Mouse (Mus musculus): ENCODE data around the gene Kbtbd8. TPM values are rescaled to one million over a fixed set of nuclear protein-coding genes. Genes with fewer than 3 reads are reported as not detected.

Kbtbd8 gene
- polyA plus RNA-seq (2015; fragmentation: Nextera tagmentation; extraction: Ambion mirVana), result 4.8 and 6.0 TPM in 2 replicates

DNA sequence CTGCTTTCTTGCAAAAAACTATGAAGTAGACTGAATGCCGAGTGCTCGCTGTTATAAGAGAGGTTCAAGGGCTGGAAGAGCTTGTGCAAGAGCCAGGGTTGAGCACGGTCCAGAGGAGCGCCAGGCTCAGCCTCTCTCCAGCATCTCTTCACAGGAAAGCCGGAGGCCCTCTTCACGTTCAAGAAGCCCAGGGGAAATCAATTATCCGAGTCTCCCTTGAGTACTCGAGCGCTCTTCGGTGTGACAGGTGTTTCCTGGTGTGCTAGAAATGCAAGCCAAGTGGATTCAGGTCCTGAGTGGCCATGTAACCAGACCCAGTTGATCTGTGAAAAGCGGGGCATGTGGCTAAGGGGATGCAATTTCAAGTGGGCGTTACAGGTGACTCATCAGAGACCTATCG lies at the start of gene Kbtbd8:
Gene Kbtbd8, plus strand, starts transcription at position 295 of the 400 bp plus-strand sequence.
- H3K27ac ChIP-seq (ENCODE audit: low read length), result peak within 1 kb of the TSS; percentile 42
- no peaks in the 10 kb centered on the region for H3K27me3 ChIP-seq (replicated peaks; ENCODE audit: control insufficient read depth, insufficient read depth, low read length)
- 26% methylated on average over 13 of the region's 13 CpGs for WGBS

DNA sequence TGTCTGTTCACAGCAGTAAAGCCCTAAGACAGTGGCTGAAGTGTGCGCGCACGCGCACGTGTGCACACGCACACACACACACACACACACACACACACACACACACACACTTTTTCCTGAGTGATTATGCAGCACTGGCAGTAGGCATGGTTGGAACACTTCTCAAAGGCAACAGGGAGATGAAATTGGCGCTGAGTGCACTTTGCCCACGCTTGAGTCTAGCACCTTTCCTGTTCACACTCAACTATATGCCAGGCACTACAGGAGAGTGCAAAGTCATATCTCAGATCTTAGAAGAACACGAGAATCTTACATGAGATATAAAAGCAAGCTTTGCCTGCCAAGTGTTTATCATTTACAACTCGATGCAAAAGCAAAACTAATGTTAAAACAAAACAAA lies 47.3 kb upstream of the Kbtbd8 start:
- no peak overlapping the region for H3K27ac ChIP-seq (ENCODE audit: low read length)
- H3K27me3 ChIP-seq (replicated peaks; ENCODE audit: control insufficient read depth, insufficient read depth, low read length), result no peaks in the 10 kb centered on the region
- no peak for ATAC-seq
- no peak overlapping the region for H3K9ac ChIP-seq (ENCODE audit: low read depth, low read length)
- H3K9me3 ChIP-seq (ENCODE audit: control insufficient read depth, low read length), result no peaks in the 10 kb centered on the region
- no peak overlapping the region for H3K4me3 ChIP-seq (ENCODE audit: low read length)
- H3K36me3 ChIP-seq (ENCODE audit: control insufficient read depth, insufficient read depth, low read length), result no peaks in the 10 kb centered on the region
- H3K4me1 ChIP-seq (ENCODE audit: control insufficient read depth, insufficient read depth, low read length), result no peaks in the 10 kb centered on the region
- H3K4me2 ChIP-seq (ENCODE audit: low read depth, low read length), result no peak overlapping the region
- 90% methylated on average over 10 of the region's 10 CpGs for WGBS

More for the DNA sequence above, at the start of gene Kbtbd8:
- ATAC-seq, result peak; percentile 5; the same call in 1 of the 2 replicates
- Histone ChIP-seq H3K36me3 (ENCODE audit: control insufficient read depth, insufficient read depth, low read length) (no peaks in the 10 kb centered on the region), H3K9ac (ENCODE audit: low read depth, low read length) (peak within 1 kb of the TSS; percentile 71), H3K4me2 (ENCODE audit: low read depth, low read length) (peak within 1 kb of the TSS; percentile 69), H3K9me3 (ENCODE audit: control insufficient read depth, low read length) (no peaks in the 10 kb centered on the region), H3K4me1 (ENCODE audit: control insufficient read depth, insufficient read depth, low read length) (0 out of 2 replicates have a peak, but pooled peaks cover 4% of the 10 kb centered on the region), H3K4me3 (ENCODE audit: low read length) (peak within 1 kb of the TSS; percentile 84)

DNA sequence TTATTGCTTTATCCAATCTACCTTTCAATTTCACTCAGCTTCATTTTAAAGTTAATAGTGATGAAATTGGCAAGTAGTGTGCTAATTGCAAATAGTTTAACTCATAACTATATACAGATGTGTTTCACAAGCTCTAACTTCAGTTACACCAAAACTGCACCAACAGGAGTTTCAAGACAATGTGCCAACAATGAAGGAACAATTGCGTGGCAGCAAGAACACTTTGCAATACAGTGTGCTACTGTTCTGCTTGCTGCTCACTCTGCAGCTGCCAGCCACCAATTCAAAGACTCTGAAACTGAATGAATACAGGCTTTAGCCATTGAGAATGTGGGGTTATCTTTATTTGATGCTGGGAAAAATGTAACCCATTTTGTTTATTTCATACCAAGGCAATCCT lies 31.8 kb upstream of the Kbtbd8 start:
- Histone ChIP-seq H3K9me3 (ENCODE audit: control insufficient read depth, low read length) (no peaks in the 10 kb centered on the region), H3K4me1 (ENCODE audit: control insufficient read depth, insufficient read depth, low read length) (no peaks in the 10 kb centered on the region), H3K36me3 (ENCODE audit: control insufficient read depth, insufficient read depth, low read length) (no peaks in the 10 kb centered on the region), H3K27ac (ENCODE audit: low read length) (no peak overlapping the region), H3K9ac (ENCODE audit: low read depth, low read length) (no peak overlapping the region), H3K4me2 (ENCODE audit: low read depth, low read length) (no peak overlapping the region), H3K27me3 (replicated peaks; ENCODE audit: control insufficient read depth, insufficient read depth, low read length) (no peaks in the 10 kb centered on the region), H3K4me3 (ENCODE audit: low read length) (no peak overlapping the region)
- ATAC-seq, result no peak
- 89% methylated on average over 1 of the region's 1 CpGs for WGBS

GRCm38 (mm10) chr6:95087154-95087846 lies 29.7 kb upstream of the Kbtbd8 start:
- H3K9ac ChIP-seq (ENCODE audit: low read depth, low read length), result no peak overlapping the region
- H3K4me2 ChIP-seq (ENCODE audit: low read depth, low read length), result no peak overlapping the region
- H3K9me3 ChIP-seq (ENCODE audit: control insufficient read depth, low read length), result no peaks in the 10 kb centered on the region
- H3K4me3 ChIP-seq (ENCODE audit: low read length), result no peak overlapping the region
- no peaks in the 10 kb centered on the region for H3K27me3 ChIP-seq (replicated peaks; ENCODE audit: control insufficient read depth, insufficient read depth, low read length)
- H3K36me3 ChIP-seq (ENCODE audit: control insufficient read depth, insufficient read depth, low read length), result no peaks in the 10 kb centered on the region
- no peaks in the 10 kb centered on the region for H3K4me1 ChIP-seq (ENCODE audit: control insufficient read depth, insufficient read depth, low read length)
- 76% methylated on average over 6 of the region's 6 CpGs for WGBS
- no peak for ATAC-seq
- no peak overlapping the region for H3K27ac ChIP-seq (ENCODE audit: low read length)

DNA sequence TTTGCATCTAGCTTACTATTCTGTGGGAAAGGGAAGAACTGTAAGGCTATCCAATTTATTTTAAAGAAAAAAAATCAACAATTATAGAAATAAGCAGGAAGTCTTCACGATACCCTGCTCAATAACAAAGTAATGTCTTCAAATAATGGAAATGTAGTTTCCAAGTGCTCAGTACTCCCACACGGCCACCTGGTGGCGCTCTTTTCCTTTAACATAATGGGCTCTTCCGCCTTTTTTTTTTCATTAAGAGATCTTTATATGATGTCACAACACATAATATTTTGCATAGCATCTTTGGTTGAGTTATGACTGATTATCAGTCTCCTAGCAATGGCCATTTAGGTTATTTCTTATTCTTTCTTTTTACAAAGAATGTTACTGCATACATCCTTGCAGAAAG lies 29.0 kb upstream of the Kbtbd8 start:
- no peaks in the 10 kb centered on the region for H3K36me3 ChIP-seq (ENCODE audit: control insufficient read depth, insufficient read depth, low read length)
- H3K27ac ChIP-seq (ENCODE audit: low read length), result no peak overlapping the region
- 43% methylated on average over 4 of the region's 4 CpGs for WGBS
- no peak overlapping the region for H3K4me2 ChIP-seq (ENCODE audit: low read depth, low read length)
- ATAC-seq, result no peak
- no peak overlapping the region for H3K4me3 ChIP-seq (ENCODE audit: low read length)
- no peak overlapping the region for H3K9ac ChIP-seq (ENCODE audit: low read depth, low read length)
- no peaks in the 10 kb centered on the region for H3K9me3 ChIP-seq (ENCODE audit: control insufficient read depth, low read length)
- H3K27me3 ChIP-seq (replicated peaks; ENCODE audit: control insufficient read depth, insufficient read depth, low read length), result no peaks in the 10 kb centered on the region
- no peaks in the 10 kb centered on the region for H3K4me1 ChIP-seq (ENCODE audit: control insufficient read depth, insufficient read depth, low read length)

DNA sequence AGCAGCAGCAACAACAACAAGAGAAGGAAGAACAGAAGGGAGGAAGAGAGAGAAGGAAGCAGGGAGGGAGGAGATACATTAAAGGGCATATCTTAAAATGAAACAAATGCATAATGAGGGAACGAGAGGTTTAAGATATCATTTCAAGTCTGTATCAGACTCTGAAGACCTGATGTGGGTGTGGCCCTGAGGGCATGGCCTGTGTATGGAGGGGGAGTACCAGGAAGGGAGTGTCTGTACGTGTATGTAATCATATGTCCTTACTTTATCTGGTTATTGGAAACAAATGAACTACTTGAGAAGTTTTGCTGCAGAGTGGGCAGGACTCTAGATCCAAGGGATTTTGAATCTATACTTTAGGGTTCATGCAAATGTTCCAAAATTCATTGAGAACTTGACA lies 22.3 kb upstream of the Kbtbd8 start:
- Histone ChIP-seq H3K4me1 (ENCODE audit: control insufficient read depth, insufficient read depth, low read length) (no peaks in the 10 kb centered on the region), H3K27ac (ENCODE audit: low read length) (no peak overlapping the region), H3K9me3 (ENCODE audit: control insufficient read depth, low read length) (no peaks in the 10 kb centered on the region), H3K36me3 (ENCODE audit: control insufficient read depth, insufficient read depth, low read length) (no peaks in the 10 kb centered on the region), H3K4me2 (ENCODE audit: low read depth, low read length) (no peak overlapping the region), H3K27me3 (replicated peaks; ENCODE audit: control insufficient read depth, insufficient read depth, low read length) (no peaks in the 10 kb centered on the region), H3K4me3 (ENCODE audit: low read length) (no peak overlapping the region), H3K9ac (ENCODE audit: low read depth, low read length) (no peak overlapping the region)
- ATAC-seq, result no peak
- 45% methylated on average over 2 of the region's 2 CpGs for WGBS

DNA sequence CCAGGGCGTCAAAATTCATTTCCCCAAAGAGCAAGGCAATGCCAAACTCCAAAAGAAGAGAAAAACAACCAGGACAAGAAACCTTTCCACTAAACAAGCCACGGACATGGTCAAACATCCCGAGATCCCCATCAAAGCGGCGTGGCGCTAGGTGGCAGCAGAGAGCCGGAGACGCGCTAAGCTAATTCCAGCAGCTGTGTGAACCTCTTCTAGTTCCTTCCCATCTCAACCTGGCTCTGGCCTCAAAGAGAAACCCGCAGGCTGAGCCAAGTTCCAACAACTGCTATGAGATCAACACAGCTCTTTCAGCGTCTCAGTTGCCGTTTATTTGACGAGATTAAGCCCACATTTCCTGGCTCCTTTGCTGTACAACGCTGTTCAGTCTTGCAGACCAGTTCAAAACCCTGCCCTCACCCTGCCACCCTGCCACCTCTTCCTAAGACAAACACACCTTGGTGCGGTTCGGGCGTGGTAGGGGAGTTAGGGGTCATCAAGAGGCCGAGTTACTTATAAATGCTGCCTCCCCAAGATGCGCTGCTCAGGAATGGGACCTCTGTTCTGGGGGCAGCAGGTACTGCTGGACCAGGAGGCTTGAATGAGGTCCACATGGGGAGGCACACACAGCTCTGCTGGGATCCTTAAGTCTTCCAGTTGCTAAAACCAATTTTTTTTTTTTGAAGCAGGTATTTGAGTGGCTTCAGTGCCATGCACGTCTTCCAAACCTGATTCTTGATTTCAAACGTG lies 18.5 kb upstream of the Kbtbd8 start:
- Histone ChIP-seq H3K4me1 (ENCODE audit: control insufficient read depth, insufficient read depth, low read length) (no peaks in the 10 kb centered on the region), H3K27ac (ENCODE audit: low read length) (no peak overlapping the region), H3K4me2 (ENCODE audit: low read depth, low read length) (no peak overlapping the region), H3K9me3 (ENCODE audit: control insufficient read depth, low read length) (no peaks in the 10 kb centered on the region), H3K27me3 (replicated peaks; ENCODE audit: control insufficient read depth, insufficient read depth, low read length) (no peaks in the 10 kb centered on the region), H3K4me3 (ENCODE audit: low read length) (no peak overlapping the region), H3K36me3 (ENCODE audit: control insufficient read depth, insufficient read depth, low read length) (no peaks in the 10 kb centered on the region), H3K9ac (ENCODE audit: low read depth, low read length) (no peak overlapping the region)
- 16% methylated on average over 21 of the region's 21 CpGs for WGBS
- ATAC-seq, result peak; percentile 67; the same call in 1 of the 2 replicates

GRCm38 (mm10) chr6:95103706-95104105 lies 13.3 kb upstream of the Kbtbd8 start:
- Histone ChIP-seq H3K36me3 (ENCODE audit: control insufficient read depth, insufficient read depth, low read length) (no peaks in the 10 kb centered on the region), H3K27me3 (replicated peaks; ENCODE audit: control insufficient read depth, insufficient read depth, low read length) (no peaks in the 10 kb centered on the region), H3K9me3 (ENCODE audit: control insufficient read depth, low read length) (no peaks in the 10 kb centered on the region), H3K4me3 (ENCODE audit: low read length) (no peak overlapping the region), H3K4me2 (ENCODE audit: low read depth, low read length) (no peak overlapping the region), H3K27ac (ENCODE audit: low read length) (no peak overlapping the region), H3K9ac (ENCODE audit: low read depth, low read length) (no peak overlapping the region), H3K4me1 (ENCODE audit: control insufficient read depth, insufficient read depth, low read length) (no peaks in the 10 kb centered on the region)
- WGBS, result 66% methylated on average over 3 of the region's 3 CpGs
- no peak for ATAC-seq

DNA sequence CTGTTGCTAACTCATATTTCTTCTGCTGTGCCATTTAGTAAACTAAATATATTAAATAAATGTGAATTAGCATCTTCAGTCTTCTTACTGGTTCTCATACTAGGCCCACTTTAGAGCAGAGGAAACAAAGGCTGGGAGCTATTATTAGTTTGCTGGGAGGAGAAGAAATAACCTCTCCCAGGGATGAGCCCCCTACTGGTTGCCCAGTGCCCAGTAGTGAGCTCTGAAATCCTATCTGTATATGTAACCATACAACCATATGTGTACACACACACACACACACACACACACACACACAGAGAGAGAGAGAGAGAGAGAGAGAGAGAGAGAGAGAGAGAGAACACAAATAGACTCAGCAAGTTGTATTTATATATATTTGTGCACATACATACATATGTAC lies 8.6 kb upstream of the Kbtbd8 start:
- no peaks in the 10 kb centered on the region for H3K36me3 ChIP-seq (ENCODE audit: control insufficient read depth, insufficient read depth, low read length)
- H3K27ac ChIP-seq (ENCODE audit: low read length), result no peak overlapping the region
- H3K4me1 ChIP-seq (ENCODE audit: control insufficient read depth, insufficient read depth, low read length), result no peaks in the 10 kb centered on the region
- H3K27me3 ChIP-seq (replicated peaks; ENCODE audit: control insufficient read depth, insufficient read depth, low read length), result no peaks in the 10 kb centered on the region
- no peak overlapping the region for H3K4me2 ChIP-seq (ENCODE audit: low read depth, low read length)
- no peaks in the 10 kb centered on the region for H3K9me3 ChIP-seq (ENCODE audit: control insufficient read depth, low read length)
- no peak overlapping the region for H3K9ac ChIP-seq (ENCODE audit: low read depth, low read length)
- no peak for ATAC-seq
- H3K4me3 ChIP-seq (ENCODE audit: low read length), result no peak overlapping the region
